Mouse (Mus musculus) spleen, adult 12 weeks (tissue): ENCODE data around the gene Ccdc105.

Experiments
- DNase-seq: peaks from one replicate; pipeline ENCODE4 v3.0.0; 2022; ENCODE audit warnings: low spot score

Gene Ccdc105

GRCm38 (mm10) chr10:78715156-78715555 lies 37.7 kb downstream of the Ccdc105 start:
- no peak for DNase-seq

- DNase-seq, result no peak
Observed at GRCm38 (mm10) chr10:78714129-78714528, 38.7 kb downstream of the Ccdc105 start.

GRCm38 (mm10) chr10:78710706-78711105 lies 42.2 kb downstream of the Ccdc105 start:
- DNase-seq, result no peak

DNA sequence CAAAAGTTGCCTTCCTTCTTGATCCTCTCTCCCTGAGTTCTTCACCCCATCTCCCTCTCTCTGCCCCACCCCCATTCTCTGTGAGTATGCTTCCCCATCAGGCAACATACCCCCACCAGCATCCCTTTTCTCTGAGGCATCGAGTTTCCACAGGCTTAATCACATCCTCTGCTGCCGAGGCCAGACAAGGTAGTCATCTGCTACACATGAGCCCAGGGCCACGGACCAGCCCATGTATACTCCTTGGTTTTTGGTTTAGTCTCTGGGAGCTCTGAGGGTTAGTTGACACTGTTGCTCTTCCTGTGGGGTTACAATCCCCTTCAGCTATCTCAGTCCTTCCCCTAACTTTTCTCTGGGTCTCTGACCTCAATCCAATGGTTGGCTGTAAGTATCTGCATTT lies 52.0 kb downstream of the Ccdc105 start:
- no peak for DNase-seq
